8 mouse cellular contexts compared by ENCODE assay signal in the genomic region with DNA sequence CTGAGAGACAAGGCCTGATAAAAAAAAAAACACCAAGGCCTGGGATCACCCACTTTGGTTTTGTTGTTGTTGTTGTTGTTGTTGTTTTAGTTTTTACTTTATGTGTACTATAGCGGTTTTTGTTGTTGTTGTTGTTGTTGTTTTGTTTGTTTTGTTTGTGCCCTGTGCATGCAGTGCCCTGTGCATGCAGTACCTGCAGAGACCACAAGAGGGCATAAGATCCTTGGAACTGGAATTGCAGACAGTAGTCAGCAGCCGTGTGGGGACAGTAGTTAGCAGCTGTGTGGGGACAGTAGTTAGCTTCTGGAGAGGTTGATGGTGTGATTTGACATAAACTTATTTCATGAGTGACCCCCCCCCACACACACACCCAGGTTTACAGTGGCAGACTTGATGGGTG. TPM values are rescaled to one million over a fixed set of nuclear protein-coding genes. Genes with fewer than 3 reads are reported as not detected.
A peak's percentile ranks its signal among the peaks of the same experiment; 100 is the strongest.
DNase-seq lines count a peak whose midpoint lies in the region; ATAC-seq lines count a peak whose summit lies in the region.
"Had no signal": no experiment of that assay in that cellular context is flagged by ENCODE, and none has a peak within 500 bp of the region (broad histone marks: within the 10 kb centered on the region; RNA-seq: fewer than 3 reads in every experiment).

No protein-coding gene starts in this region.

- WGBS in forebrain, embryonic 14.5 days: 6% methylated on average over 2 of the region's 2 CpGs
- 11% methylated on average over 2 of the region's 2 CpGs for WGBS in kidney, embryonic 14.5 days
- WGBS in lung, embryonic 16.5 days: 11% methylated on average over 2 of the region's 2 CpGs

- H3K4me2 ChIP-seq in forebrain, embryonic 14.5 days (ENCODE audit: low read length): no peak overlapping the region
- H3K4me2 ChIP-seq in kidney, embryonic 14.5 days (replicated peaks; ENCODE audit: low read depth, low read length): no peak overlapping the region
- no peak overlapping the region for H3K4me2 ChIP-seq in lung, embryonic 16.5 days (ENCODE audit: low read depth, low read length)
- H3K4me2 ChIP-seq: heart, embryonic 13.5 days had no signal

- H3K27ac ChIP-seq in forebrain, embryonic 14.5 days (ENCODE audit: low read depth, low read length): no peak overlapping the region
- no peak overlapping the region for H3K27ac ChIP-seq in kidney, embryonic 14.5 days (ENCODE audit: low read depth, low read length)
- no peak overlapping the region for H3K27ac ChIP-seq in lung, embryonic 16.5 days (ENCODE audit: low read length)
- H3K27ac ChIP-seq: heart, embryonic 13.5 days had no signal

- H3K9ac ChIP-seq in forebrain, embryonic 14.5 days (ENCODE audit: low read length): no peak overlapping the region
- H3K9ac ChIP-seq in kidney, embryonic 14.5 days (ENCODE audit: low read depth, low read length): no peak overlapping the region
- H3K9ac ChIP-seq in lung, embryonic 16.5 days (ENCODE audit: low read length): no peak overlapping the region
- H3K9ac ChIP-seq: heart, embryonic 13.5 days had no signal

- peak; percentile 89 for DNase-seq in B cell, adult 2 months
- peak; percentile 74 to 80 for DNase-seq in CD8-positive naive resting alpha-beta T cell, adult 2 months (ENCODE audit: low read depth in 2 of 2, low spot score in 2 of 2)
- peak; percentile 61 for DNase-seq in cerebellum, adult 11-12 months
- peak; percentile 82 for DNase-seq in forebrain, embryonic 14.5 days (ENCODE audit: low spot score)
- peak; percentile 52 for DNase-seq in ovary, postnatal 36 days (ENCODE audit: low spot score)

- no peaks in the 10 kb centered on the region for H3K4me1 ChIP-seq in forebrain, embryonic 14.5 days (ENCODE audit: control insufficient read depth, insufficient read depth, low read length)
- H3K4me1 ChIP-seq in kidney, embryonic 14.5 days (ENCODE audit: control insufficient read depth, insufficient read depth, low read length): peaks cover 12% of the 10 kb centered on the region
- H3K4me1 ChIP-seq in lung, embryonic 16.5 days (replicated peaks; ENCODE audit: control insufficient read depth, insufficient read depth, low read length): 0 out of 2 replicates have a peak, but pooled peaks cover 3% of the 10 kb centered on the region

- H3K36me3 ChIP-seq in forebrain, embryonic 14.5 days (ENCODE audit: control insufficient read depth, insufficient read depth, low read length): peaks cover 38% of the 10 kb centered on the region
- peaks cover 21% of the 10 kb centered on the region; the same call in 1 of the 2 replicates for H3K36me3 ChIP-seq in kidney, embryonic 14.5 days (ENCODE audit: control insufficient read depth, insufficient read depth, low read length)
- H3K36me3 ChIP-seq in lung, embryonic 16.5 days (ENCODE audit: control insufficient read depth, insufficient read depth, low read length): peaks cover 17% of the 10 kb centered on the region

- no peak overlapping the region for H3K4me3 ChIP-seq in forebrain, embryonic 14.5 days (ENCODE audit: low read depth, low read length)
- no peak overlapping the region for H3K4me3 ChIP-seq in kidney, embryonic 14.5 days (ENCODE audit: low read length)
- no peak overlapping the region for H3K4me3 ChIP-seq in lung, embryonic 16.5 days (ENCODE audit: low read length)
- H3K4me3 ChIP-seq: heart, embryonic 13.5 days had no signal

- H3K27me3 ChIP-seq in forebrain, embryonic 14.5 days (replicated peaks; ENCODE audit: control insufficient read depth, insufficient read depth, low read length): no peaks in the 10 kb centered on the region
- H3K27me3 ChIP-seq in kidney, embryonic 14.5 days (ENCODE audit: control insufficient read depth, insufficient read depth, low read length): no peaks in the 10 kb centered on the region
- H3K27me3 ChIP-seq in lung, embryonic 16.5 days (ENCODE audit: control insufficient read depth, insufficient read depth, low read depth, low read length): no peaks in the 10 kb centered on the region
- H3K27me3 ChIP-seq: heart, embryonic 13.5 days had no signal

- ATAC-seq in forebrain, embryonic 14.5 days: peak; percentile 54; the same call in 1 of the 2 replicates
- ATAC-seq in kidney, embryonic 14.5 days (ENCODE audit: low FRiP score, low TSS enrichment): 0 out of 2 replicates have a peak, but pooled peaks have one; percentile 53
- peak; percentile 48; the same call in 1 of the 2 replicates for ATAC-seq in lung, embryonic 16.5 days (ENCODE audit: low read depth)

- no peaks in the 10 kb centered on the region for H3K9me3 ChIP-seq in forebrain, embryonic 14.5 days (replicated peaks; ENCODE audit: control insufficient read depth, low read length)
- H3K9me3 ChIP-seq in kidney, embryonic 14.5 days (ENCODE audit: control insufficient read depth, low read length): no peaks in the 10 kb centered on the region
- peaks cover 5% of the 10 kb centered on the region for H3K9me3 ChIP-seq in lung, embryonic 16.5 days (ENCODE audit: control insufficient read depth, low read length)

RNA-seq across cellular contexts. Expression of a gene that starts 8.0 kb away (rescaled TPM):
- 70.4 and 71.0 TPM in 2 replicates for polyA plus RNA-seq in forebrain, embryonic 14.5 days (2014; fragmentation: Nextera tagmentation; extraction: Ambion mirVana)
- polyA plus RNA-seq in kidney, embryonic 14.5 days (2014; fragmentation: Nextera tagmentation; extraction: Ambion mirVana): 81.1 and 81.3 TPM in 2 replicates
- polyA plus RNA-seq in lung, embryonic 16.5 days (2015; fragmentation: Nextera tagmentation; extraction: Ambion mirVana): 73.0 and 76.9 TPM in 2 replicates

RNA-seq across cellular contexts. Expression of a gene that starts 9.3 kb away (rescaled TPM):
- polyA plus RNA-seq in forebrain, embryonic 14.5 days (2014; fragmentation: Nextera tagmentation; extraction: Ambion mirVana): 32.9 and 35.7 TPM in 2 replicates
- polyA plus RNA-seq in kidney, embryonic 14.5 days (2014; fragmentation: Nextera tagmentation; extraction: Ambion mirVana): 29.0 and 31.3 TPM in 2 replicates
- 41.7 and 48.4 TPM in 2 replicates for polyA plus RNA-seq in lung, embryonic 16.5 days (2015; fragmentation: Nextera tagmentation; extraction: Ambion mirVana)

RNA-seq across cellular contexts. Expression of a gene that starts 18.2 kb away (rescaled TPM):
- 163 and 168 TPM in 2 replicates for polyA plus RNA-seq in forebrain, embryonic 14.5 days (2014; fragmentation: Nextera tagmentation; extraction: Ambion mirVana)
- polyA plus RNA-seq in kidney, embryonic 14.5 days (2014; fragmentation: Nextera tagmentation; extraction: Ambion mirVana): 133 and 140 TPM in 2 replicates
- polyA plus RNA-seq in lung, embryonic 16.5 days (2015; fragmentation: Nextera tagmentation; extraction: Ambion mirVana): 110 and 113 TPM in 2 replicates

RNA-seq across cellular contexts. Expression of a gene that starts 32.8 kb away (rescaled TPM):
- 56.1 and 58.0 TPM in 2 replicates for polyA plus RNA-seq in forebrain, embryonic 14.5 days (2014; fragmentation: Nextera tagmentation; extraction: Ambion mirVana)
- 49.0 and 62.1 TPM in 2 replicates for polyA plus RNA-seq in kidney, embryonic 14.5 days (2014; fragmentation: Nextera tagmentation; extraction: Ambion mirVana)
- 49.1 and 49.3 TPM in 2 replicates for polyA plus RNA-seq in lung, embryonic 16.5 days (2015; fragmentation: Nextera tagmentation; extraction: Ambion mirVana)

RNA-seq across cellular contexts. Expression of a gene that starts 33.7 kb away (rescaled TPM):
- 53.1 and 60.7 TPM in 2 replicates for polyA plus RNA-seq in forebrain, embryonic 14.5 days (2014; fragmentation: Nextera tagmentation; extraction: Ambion mirVana)
- 57.6 and 69.2 TPM in 2 replicates for polyA plus RNA-seq in kidney, embryonic 14.5 days (2014; fragmentation: Nextera tagmentation; extraction: Ambion mirVana)
- polyA plus RNA-seq in lung, embryonic 16.5 days (2015; fragmentation: Nextera tagmentation; extraction: Ambion mirVana): 76.4 and 94.8 TPM in 2 replicates
